Mouse (Mus musculus) MEL (cell line): ENCODE results near the gene E130114P18Rik. TPM values are rescaled to one million over a fixed set of nuclear protein-coding genes. Genes with fewer than 3 reads are reported as not detected.

ENCODE experiments used
- DNase-seq: peaks from one replicate; pipeline ENCODE4 v3.0.0; 2011; ENCODE audit warnings: low read depth, low spot score
- H3K27ac ChIP-seq: 2 replicates; pipeline ENCODE4 v1.5.1; 2012; ENCODE audit warnings: low read depth, mild to moderate bottlenecking, control low read depth, low read length, moderate library complexity; ENCODE audit not compliant: control insufficient read depth
- H3K27me3 ChIP-seq, 2 experiments: fragments of 150-350 bp in 1 of 2; sonication (generic) in 1 of 2; 2 replicates each; pipeline ENCODE4 v1.6.1; 2012; ENCODE audit warnings: low read length in 2 of 2, mild to moderate bottlenecking in 2 of 2, improper control_type of control experiment in 1 of 2, moderate library complexity in 1 of 2; ENCODE audit not compliant: insufficient read depth in 2 of 2, control insufficient read depth in 1 of 2
- H3K36me3 ChIP-seq, 2 experiments: 2 replicates each; pipeline ENCODE4 v1.6.1; 2012 to 2014; ENCODE audit warnings: low read length in 2 of 2, improper control_type of control experiment in 1 of 2, inconsistent platforms in 1 of 2, mild to moderate bottlenecking in 1 of 2; ENCODE audit not compliant: insufficient read depth in 2 of 2, control insufficient read depth in 1 of 2
- H3K4me1 ChIP-seq, 2 experiments: fragments of 150-350 bp in 1 of 2; sonication (generic) in 1 of 2; 2 replicates each; pipeline ENCODE4 v1.6.1; 2012; ENCODE audit warnings: low read length in 2 of 2, improper control_type of control experiment in 1 of 2, mild to moderate bottlenecking in 1 of 2; ENCODE audit not compliant: insufficient read depth in 2 of 2, control insufficient read depth in 1 of 2
- H3K4me3 ChIP-seq, 2 experiments: fragments of 150-350 bp in 1 of 2; sonication (generic) in 1 of 2; 2 replicates each; pipeline ENCODE4 v1.5.1; 2012; ENCODE audit warnings: low read depth in 2 of 2, low read length in 2 of 2, mild to moderate bottlenecking in 2 of 2, moderate library complexity in 2 of 2, control low read depth in 1 of 2, improper control_type of control experiment in 1 of 2; ENCODE audit not compliant: control insufficient read depth in 1 of 2, insufficient read depth in 1 of 2
- H3K79me2 ChIP-seq: 2 replicates; pipeline ENCODE4 v1.6.1; 2012; ENCODE audit warnings: mild to moderate bottlenecking, low read length, moderate library complexity; ENCODE audit not compliant: control insufficient read depth, poor library complexity, insufficient read depth
- H3K9ac ChIP-seq: 2 replicates; pipeline ENCODE4 v1.6.1; 2012; ENCODE audit warnings: low read depth, mild to moderate bottlenecking, control low read depth, low read length, moderate library complexity; ENCODE audit not compliant: control insufficient read depth, poor library complexity, severe bottlenecking
- H3K9me3 ChIP-seq: fragments of 150-350 bp; sonication (generic); replicated peaks from 2 replicates; pipeline ENCODE4 v1.6.1; 2012; ENCODE audit warnings: mild to moderate bottlenecking, low read length, improper control_type of control experiment, moderate library complexity; ENCODE audit not compliant: insufficient read depth
- BHLHE40 ChIP-seq: IDR thresholded peaks from 2 replicates; pipeline ENCODE4 v1.6.1; 2012; ENCODE audit warnings: low read depth, mild to moderate bottlenecking, inconsistent platforms, low read length, improper control_type of control experiment, borderline replicate concordance
- CHD1 ChIP-seq: IDR thresholded peaks from 2 replicates; pipeline ENCODE4 v1.6.1; 2012; ENCODE audit warnings: low read depth, mild to moderate bottlenecking, inconsistent platforms, low read length, improper control_type of control experiment
- CHD2 ChIP-seq: IDR thresholded peaks from 2 replicates; pipeline ENCODE4 v1.6.1; 2011; ENCODE audit warnings: low read length, improper control_type of control experiment
- CTCF ChIP-seq, 3 experiments: IDR thresholded peaks in 2 of 3; conservative IDR thresholded peaks in 1 of 3; 2 replicates each; pipeline ENCODE4 v1.5.1; 2011 to 2012; ENCODE audit warnings: low read length in 3 of 3, low read depth in 2 of 3, mild to moderate bottlenecking in 2 of 3, improper control_type of control experiment in 1 of 3, inconsistent platforms in 1 of 3, mixed read lengths in 1 of 3, moderate library complexity in 1 of 3; ENCODE audit not compliant: control insufficient read depth in 1 of 3, insufficient read depth in 1 of 3, poor library complexity in 1 of 3, severe bottlenecking in 1 of 3
- E2F4 ChIP-seq: IDR thresholded peaks from 2 replicates; pipeline ENCODE4 v1.6.1; 2011; ENCODE audit warnings: low read depth, low read length, improper control_type of control experiment, borderline replicate concordance
- EP300 ChIP-seq, 2 experiments: IDR thresholded peaks; 2 replicates each; pipeline ENCODE4 v1.6.1; 2011; ENCODE audit warnings: improper control_type of control experiment in 2 of 2, low read length in 2 of 2, low read depth in 1 of 2, mild to moderate bottlenecking in 1 of 2
- HCFC1 ChIP-seq: IDR thresholded peaks from 2 replicates; pipeline ENCODE4 v1.6.1; 2012; ENCODE audit warnings: low read depth, mild to moderate bottlenecking, inconsistent platforms, low read length, improper control_type of control experiment, moderate library complexity
- JUND ChIP-seq: IDR thresholded peaks from 2 replicates; pipeline ENCODE4 v1.6.1; 2011; ENCODE audit warnings: low read depth, mild to moderate bottlenecking, improper control_type of control experiment, low read length
- MAFK ChIP-seq: IDR thresholded peaks from 2 replicates; pipeline ENCODE4 v1.6.1; 2011; ENCODE audit warnings: low read depth, mild to moderate bottlenecking, low read length, improper control_type of control experiment, borderline replicate concordance
- MAX ChIP-seq: IDR thresholded peaks from 2 replicates; pipeline ENCODE4 v1.6.1; 2011; ENCODE audit warnings: low read length, improper control_type of control experiment
- MXI1 ChIP-seq: IDR thresholded peaks from 2 replicates; pipeline ENCODE4 v1.6.1; 2011; ENCODE audit warnings: mild to moderate bottlenecking, low read depth, low read length, improper control_type of control experiment
- MYC ChIP-seq: IDR thresholded peaks from 2 replicates; pipeline ENCODE4 v1.6.1; 2011; ENCODE audit warnings: low read depth, mild to moderate bottlenecking, low read length, improper control_type of control experiment, moderate library complexity
- NRF1 ChIP-seq: IDR thresholded peaks from 2 replicates; pipeline ENCODE4 v1.6.1; 2014; ENCODE audit warnings: low read depth, mild to moderate bottlenecking, inconsistent platforms, low read length, improper control_type of control experiment, moderate library complexity; ENCODE audit not compliant: poor library complexity, insufficient read depth, severe bottlenecking
- RAD21 ChIP-seq: IDR thresholded peaks from 2 replicates; pipeline ENCODE4 v1.6.1; 2011; ENCODE audit warnings: mild to moderate bottlenecking, low read depth, low read length, improper control_type of control experiment
- SIN3A ChIP-seq: IDR thresholded peaks from 2 replicates; pipeline ENCODE4 v1.6.1; 2012; ENCODE audit warnings: low read length, improper control_type of control experiment, inconsistent platforms
- SMC3 ChIP-seq: IDR thresholded peaks from 2 replicates; pipeline ENCODE4 v1.6.1; 2011; ENCODE audit warnings: low read depth, low read length, improper control_type of control experiment
- TAL1 ChIP-seq: IDR thresholded peaks from 2 replicates; pipeline ENCODE4 v1.6.1; 2012; ENCODE audit warnings: mild to moderate bottlenecking, inconsistent platforms, low read length, moderate library complexity, mixed read lengths
- USF1 ChIP-seq: IDR thresholded peaks from 2 replicates; pipeline ENCODE4 v1.6.1; 2014; ENCODE audit warnings: low read depth, mild to moderate bottlenecking, inconsistent platforms, low read length, improper control_type of control experiment, moderate library complexity
- ZC3H11A ChIP-seq: IDR thresholded peaks from 2 replicates; pipeline ENCODE4 v1.6.1; 2012; ENCODE audit warnings: low read depth, mild to moderate bottlenecking, inconsistent platforms, low read length, improper control_type of control experiment
- ZKSCAN1 ChIP-seq: IDR thresholded peaks from 2 replicates; pipeline ENCODE4 v1.6.1; 2012; ENCODE audit warnings: low read depth, mild to moderate bottlenecking, inconsistent platforms, low read length, improper control_type of control experiment, moderate library complexity
- ZMIZ1 ChIP-seq: IDR thresholded peaks from 2 replicates; pipeline ENCODE4 v1.6.1; 2012; ENCODE audit warnings: low read depth, mild to moderate bottlenecking, inconsistent platforms, low read length, improper control_type of control experiment, moderate library complexity
- ZNF384 ChIP-seq: IDR thresholded peaks from 2 replicates; pipeline ENCODE4 v1.6.1; 2012; ENCODE audit warnings: low read depth, mild to moderate bottlenecking, inconsistent platforms, low read length, improper control_type of control experiment
- polyA plus RNA-seq, 2 experiments: library from polyadenylated mRNA; stranded (reverse) in 1 of 2; unstranded in 1 of 2; fragments of >175 nt in 1 of 2; fragments of >200 nt in 1 of 2; gene quantifications; 2 replicates each; pipeline versions ENCODE4 v1.2.1 to v1.2.4; 2012; ENCODE audit warnings: low replicate concordance in 2 of 2, low read depth in 1 of 2; ENCODE audit not compliant: insufficient read length in 2 of 2, insufficient read depth in 1 of 2, missing spikeins in 1 of 2
- total RNA-seq: library from RNA; depleted of rRNA; stranded (reverse); fragments of 300-350 nt; gene quantifications from 2 replicates; pipeline ENCODE4 v1.2.3, GENCODE M21; 2012

Gene E130114P18Rik
- total and polyA plus RNA-seq, 3 experiments, result not detected

GRCm38 (mm10) chr4:97675741-97676578 lies 101.9 kb downstream of the E130114P18Rik start:
- H3K4me1 ChIP-seq, result peaks cover 0 to 7% of the 10 kb centered on the region in 2 experiments; a peak in 2 of 4 replicates

GRCm38 (mm10) chr4:97673854-97674510 lies 103.9 kb downstream of the E130114P18Rik start:
- TF ChIP-seq EP300 (IDR thresholded peaks at IDR 0.05; ENCODE audit: low read depth in 1 of 2, low read length in 2 of 2), result 0 out of 4 replicates have a peak, but pooled peaks of 1 of the 2 experiments have one; percentile 7
- TF ChIP-seq CHD1, result no peak
- Histone ChIP-seq H3K27me3 (peaks cover 0 to 6% of the 10 kb centered on the region in 2 experiments; a peak in 2 of 4 replicates), H3K9me3 (no peaks in the 10 kb centered on the region), H3K79me2 (no peaks in the 10 kb centered on the region), H3K4me1 (peaks cover 0 to 7% of the 10 kb centered on the region in 2 experiments; a peak in 2 of 4 replicates), H3K27ac (no peak overlapping the region), H3K9ac (no peak overlapping the region), H3K4me3 (no peak overlapping the region), H3K36me3 (no peaks in the 10 kb centered on the region; a peak in 1 of 4 replicates)
- DNase-seq, result peak; percentile 32

More at GRCm38 (mm10) chr4:97675741-97676578, 101.9 kb downstream of the E130114P18Rik start:
- Histone ChIP-seq H3K9ac (no peak overlapping the region), H3K27ac (no peak overlapping the region), H3K36me3 (no peaks in the 10 kb centered on the region; a peak in 1 of 4 replicates), H3K79me2 (no peaks in the 10 kb centered on the region), H3K27me3 (peaks cover 0 to 4% of the 10 kb centered on the region in 2 experiments; a peak in 1 of 4 replicates), H3K4me3 (no peak overlapping the region), H3K9me3 (no peaks in the 10 kb centered on the region)
- no peak for DNase-seq
- TF ChIP-seq EP300 (IDR thresholded peaks at IDR 0.05; ENCODE audit: low read depth in 1 of 2, low read length in 2 of 2) (no peak), CTCF (IDR thresholded peaks at IDR 0.05 in 2 of 3, conservative IDR thresholded peaks at IDR 0.05 in 1 of 3; ENCODE audit: control insufficient read depth in 1 of 3, insufficient read depth in 1 of 3, low read depth in 2 of 3, low read length in 3 of 3, poor library complexity in 1 of 3, severe bottlenecking in 1 of 3) (peak in 1 of 3 experiments; percentile 42; a peak in 3 of 6 replicates), SMC3 (peak; percentile 55), RAD21 (peak; percentile 60), CHD1 (no peak), SIN3A (no peak), ZC3H11A (peak; percentile 40; the same call in 1 of the 2 replicates), ZNF384 (no peak), CHD2 (no peak)

GRCm38 (mm10) chr4:97672501-97672900 lies 105.4 kb downstream of the E130114P18Rik start:
- Histone ChIP-seq H3K27ac (no peak overlapping the region), H3K27me3 (peaks cover 0 to 6% of the 10 kb centered on the region in 2 experiments; a peak in 3 of 4 replicates), H3K36me3 (no peaks in the 10 kb centered on the region; a peak in 1 of 4 replicates), H3K9me3 (no peaks in the 10 kb centered on the region), H3K4me1 (peaks cover 0 to 7% of the 10 kb centered on the region in 2 experiments; a peak in 2 of 4 replicates), H3K4me3 (no peak overlapping the region), H3K9ac (no peak overlapping the region), H3K79me2 (no peaks in the 10 kb centered on the region)
- no peak for DNase-seq
- TF ChIP-seq USF1 (no peak), MAX (no peak), JUND (no peak), SMC3 (no peak), TAL1 (no peak), NRF1 (no peak), CTCF (IDR thresholded peaks at IDR 0.05 in 2 of 3, conservative IDR thresholded peaks at IDR 0.05 in 1 of 3; ENCODE audit: control insufficient read depth in 1 of 3, insufficient read depth in 1 of 3, low read depth in 2 of 3, low read length in 3 of 3, poor library complexity in 1 of 3, severe bottlenecking in 1 of 3) (no peak), HCFC1 (no peak), ZKSCAN1 (no peak), MYC (no peak), ZMIZ1 (no peak), MXI1 (no peak), BHLHE40 (no peak), MAFK (no peak), E2F4 (no peak)
